Mouse (Mus musculus): ENCODE results near the gene Smco2.

Smco2 gene

DNA sequence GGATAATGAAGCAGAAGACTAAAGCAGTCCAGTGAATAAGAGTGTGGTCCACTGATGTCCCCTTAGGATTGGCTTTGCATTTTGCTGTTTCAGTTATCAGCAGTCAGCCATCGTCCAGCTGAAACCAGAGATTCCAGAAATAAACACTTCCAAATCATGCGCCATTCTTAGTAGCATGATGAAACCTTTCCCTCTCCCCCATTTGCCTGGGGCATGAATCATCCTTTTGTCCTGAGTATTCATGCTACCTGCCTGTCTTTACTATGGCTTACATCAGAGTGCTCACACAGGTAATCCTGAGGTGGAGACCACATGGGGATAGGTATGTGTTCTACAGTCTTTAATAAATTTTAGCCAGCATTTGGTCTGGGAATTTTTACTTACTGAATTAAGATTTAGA lies 49.7 kb downstream of the Smco2 start:
- no peak for DNase-seq (ENCODE audit: low read depth, low spot score)

- no peak for DNase-seq (ENCODE audit: low read depth, low spot score)
These were observed 52.0 kb downstream of the Smco2 start for GRCm38 (mm10) chr6:146901929-146902328.

- DNase-seq (ENCODE audit: low read depth, low spot score) = no peak
These were observed 53.7 kb downstream of the Smco2 start for GRCm38 (mm10) chr6:146903632-146904031.

DNA sequence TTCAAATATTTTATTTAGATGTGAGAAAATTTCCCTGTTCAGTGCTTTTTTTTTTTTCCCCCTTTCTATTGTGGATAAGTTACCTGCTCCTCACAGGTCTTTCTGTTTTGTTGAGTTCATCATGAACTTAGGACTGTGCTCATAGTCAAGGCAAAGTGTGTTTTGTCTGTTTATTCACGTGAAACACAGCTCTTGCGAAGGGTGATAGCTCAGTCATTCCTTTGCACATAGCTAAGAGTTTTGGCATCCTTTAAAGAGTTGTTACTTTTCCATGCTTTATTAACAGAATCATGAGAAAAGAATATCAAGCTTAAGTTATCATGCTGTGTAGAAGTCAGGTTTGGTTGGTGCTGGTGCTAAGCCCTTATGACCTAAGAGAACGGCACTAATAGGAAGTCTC lies 54.8 kb downstream of the Smco2 start:
- no peak for DNase-seq (ENCODE audit: low read depth, low spot score)

DNA sequence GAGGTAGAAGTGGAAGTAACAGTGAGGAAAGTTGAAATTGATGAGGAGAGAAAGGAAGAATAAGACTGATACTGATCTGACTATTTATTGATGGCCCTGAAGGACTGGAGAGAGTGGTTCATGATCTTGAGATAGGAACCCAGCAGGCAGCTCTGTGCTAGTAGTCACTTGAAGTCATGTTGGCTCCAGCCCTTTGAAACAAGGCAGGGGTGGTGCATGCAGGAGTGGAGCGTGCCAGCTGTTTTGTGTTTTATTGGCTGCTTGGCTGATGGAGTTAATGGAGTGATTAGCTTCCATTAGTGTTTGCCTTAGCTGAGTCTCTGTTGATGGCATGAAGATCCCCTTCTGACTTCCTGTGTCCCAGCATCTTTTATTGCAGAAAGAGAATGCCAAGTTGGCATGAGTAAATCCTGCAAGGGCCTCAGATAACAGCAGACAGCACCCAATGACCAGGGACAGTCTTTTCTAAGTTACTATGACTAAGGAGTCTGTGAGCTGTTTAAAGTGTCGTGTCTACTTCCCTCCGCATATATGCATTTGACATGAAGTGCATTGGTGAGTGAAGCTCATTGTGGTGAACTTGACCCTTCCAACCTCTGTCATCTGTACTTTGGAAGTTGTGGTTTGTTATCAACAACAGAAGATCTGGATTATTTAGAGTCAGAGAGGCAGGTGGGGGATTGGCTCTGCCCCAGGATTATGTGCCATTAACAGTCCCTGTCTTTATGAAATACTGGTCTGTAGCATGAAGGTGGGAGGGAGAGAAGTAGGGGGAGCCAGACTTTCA lies 56.3 kb downstream of the Smco2 start:
- DNase-seq (ENCODE audit: low read depth, low spot score) = no peak

- no peak for DNase-seq (ENCODE audit: low read depth, low spot score)
These were observed 57.3 kb downstream of the Smco2 start for GRCm38 (mm10) chr6:146907061-146907794.

GRCm38 (mm10) chr6:146907795-146908190 lies 57.9 kb downstream of the Smco2 start:
- DNase-seq (ENCODE audit: low read depth, low spot score) = no peak

DNA sequence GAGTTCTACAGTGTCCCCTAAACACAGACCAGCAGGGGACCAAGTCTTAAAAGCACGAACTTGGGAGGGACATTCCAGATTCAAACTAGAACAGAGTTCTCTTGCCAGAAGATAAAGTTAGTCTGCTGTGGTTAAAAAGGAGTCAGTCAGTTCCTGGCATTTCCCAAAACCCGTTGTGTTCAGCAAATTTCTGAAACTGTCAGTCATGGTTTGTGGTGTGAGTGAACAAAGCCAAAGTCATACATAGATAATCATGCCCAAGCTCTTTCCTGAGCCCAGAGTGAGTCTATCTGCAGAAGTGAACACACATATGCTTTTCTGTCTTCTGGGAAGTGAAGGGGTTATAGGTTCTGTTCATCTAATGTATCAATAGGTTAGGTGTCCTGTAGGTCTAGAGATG lies 58.9 kb downstream of the Smco2 start:
- no peak for DNase-seq (ENCODE audit: low read depth, low spot score)

DNA sequence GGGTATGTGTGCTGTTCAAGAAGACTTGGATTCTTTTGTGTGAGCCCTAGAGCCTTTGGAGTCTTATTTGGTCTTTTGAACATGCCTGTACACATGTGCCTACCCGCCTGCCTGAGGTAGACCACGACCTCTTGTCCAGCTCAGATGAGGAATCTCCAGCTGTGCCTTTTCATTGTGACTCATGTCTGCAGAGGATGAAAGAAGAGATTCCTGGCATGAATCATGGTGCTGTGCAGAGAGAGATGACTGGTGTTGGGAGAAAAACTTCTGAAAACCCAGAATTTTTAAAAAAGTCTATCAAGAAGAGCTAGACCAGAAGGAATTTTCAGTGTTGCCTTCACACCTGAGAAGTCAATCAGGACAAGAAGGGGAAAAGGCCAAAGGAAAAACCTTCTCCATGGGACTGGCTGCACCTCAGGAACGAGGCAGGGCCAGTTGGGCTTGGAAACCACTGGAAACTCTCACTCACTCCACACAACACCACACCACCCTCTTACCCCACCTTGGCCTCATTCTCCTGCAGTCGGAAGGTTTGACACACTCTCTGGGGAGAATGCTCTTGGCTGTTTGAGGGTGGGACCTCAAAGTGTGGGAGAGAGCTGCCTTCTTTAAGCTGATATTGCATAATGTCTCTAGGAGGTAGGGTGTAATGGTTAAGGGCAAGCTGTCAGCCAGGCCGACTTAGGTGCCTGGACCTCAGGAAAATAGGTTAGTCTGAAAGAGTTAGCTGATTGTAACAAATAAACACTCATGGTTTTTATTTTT lies 60.0 kb downstream of the Smco2 start:
- no peak for DNase-seq (ENCODE audit: low read depth, low spot score)

DNA sequence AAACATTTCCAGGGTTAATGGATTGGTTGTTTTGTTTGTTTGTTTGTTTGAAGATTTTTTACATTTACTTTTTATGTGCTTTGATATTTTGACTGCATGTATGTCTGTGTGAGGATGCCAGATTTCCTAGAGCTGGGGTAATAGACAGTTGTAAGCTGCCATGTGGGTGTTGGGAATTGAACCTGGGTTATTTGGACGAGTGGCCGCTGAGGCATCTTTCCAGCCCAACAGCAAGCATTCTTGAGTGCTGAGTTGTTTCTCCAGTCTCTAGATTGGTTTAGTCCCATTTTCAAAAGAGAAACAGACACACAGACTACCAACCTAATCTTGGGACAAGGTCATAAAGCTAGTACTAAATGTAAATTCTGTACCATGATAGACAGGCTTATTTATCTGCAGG lies 60.9 kb downstream of the Smco2 start:
- no peak for DNase-seq (ENCODE audit: low read depth, low spot score)

GRCm38 (mm10) chr6:146912835-146913488 lies 63.1 kb downstream of the Smco2 start:
- peak; percentile 25 for DNase-seq (ENCODE audit: low read depth, low spot score)

DNA sequence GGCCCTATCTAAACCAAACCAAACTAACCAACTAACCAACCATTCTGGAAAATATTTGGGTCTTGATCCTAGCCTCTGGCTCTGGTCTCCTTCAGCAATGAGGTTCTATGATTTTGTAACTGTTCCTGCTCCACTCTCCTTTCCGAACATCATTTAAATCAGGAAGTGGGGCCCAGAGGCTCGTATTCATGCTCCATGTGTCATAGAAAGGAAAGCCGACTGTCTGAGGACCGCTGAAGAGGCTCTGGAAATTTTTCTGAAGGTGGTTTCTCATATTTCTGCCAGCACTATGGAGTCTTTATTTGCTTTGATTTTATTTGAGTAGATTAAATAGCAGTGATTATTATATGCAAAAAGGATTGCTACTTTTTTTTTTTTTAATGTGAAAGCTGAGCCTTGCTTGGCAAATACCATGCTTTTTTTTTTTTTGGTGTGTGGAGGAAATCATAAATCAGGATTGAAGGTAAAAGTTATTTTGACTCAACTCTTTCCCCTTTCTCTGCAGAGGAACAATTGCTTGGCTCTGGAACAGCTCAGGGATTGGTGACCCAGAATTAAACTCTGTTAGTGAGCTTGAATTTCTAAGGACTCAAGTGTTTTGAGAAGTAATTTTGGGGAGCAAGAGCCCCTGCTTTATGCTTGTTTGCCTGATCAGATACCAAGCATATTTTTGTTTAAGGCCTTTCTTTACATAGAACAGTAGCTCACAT lies 63.7 kb downstream of the Smco2 start:
- no peak for DNase-seq (ENCODE audit: low read depth, low spot score)

DNA sequence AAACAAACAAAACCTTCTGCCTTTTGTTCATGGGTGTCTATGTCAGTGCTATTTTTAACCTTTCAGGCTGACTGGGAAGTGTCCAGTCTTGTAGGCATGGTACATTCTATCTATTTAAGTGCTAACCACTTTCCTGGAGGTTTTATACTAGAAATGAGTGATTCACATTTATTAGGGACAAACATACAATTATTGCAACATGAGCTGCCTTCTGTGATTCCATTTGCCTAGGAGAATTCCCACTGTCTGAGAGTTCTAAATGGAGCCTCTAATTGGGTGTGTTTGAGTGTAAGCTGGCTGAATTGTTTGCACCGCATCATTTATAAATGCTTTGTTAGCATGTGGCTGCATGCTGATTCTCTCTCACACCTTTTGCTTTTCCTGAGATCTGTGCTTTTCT lies 65.9 kb downstream of the Smco2 start:
- DNase-seq (ENCODE audit: low read depth, low spot score) = no peak

DNA sequence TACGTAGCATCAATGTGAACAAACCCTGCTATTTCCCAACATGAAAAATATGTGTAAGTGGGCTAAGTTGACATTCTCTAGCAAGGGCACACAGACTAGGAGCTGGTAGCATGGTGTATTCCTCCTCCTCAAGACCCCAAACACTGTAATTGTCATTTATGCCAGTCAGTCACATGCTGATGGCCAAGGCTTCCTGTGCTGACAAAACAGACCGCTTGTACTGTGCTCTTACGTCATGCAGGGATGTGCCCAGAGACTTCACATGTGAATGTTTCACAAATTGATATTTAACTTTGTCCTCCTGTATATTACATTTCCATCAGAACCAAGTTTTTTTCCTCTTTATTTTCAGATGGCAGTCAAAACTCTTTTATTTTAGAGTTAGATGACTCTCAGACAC lies 67.5 kb downstream of the Smco2 start:
- DNase-seq (ENCODE audit: low read depth, low spot score) = no peak

- no peak for DNase-seq (ENCODE audit: low read depth, low spot score)
These were observed 68.4 kb downstream of the Smco2 start for GRCm38 (mm10) chr6:146918341-146918740.
